29 mouse cellular contexts compared by ENCODE assay signal in genomic region chr9:69587096-69587495, GRCm38 (mm10).
A peak's percentile ranks its signal among the peaks of the same experiment; 100 is the strongest.
DNase-seq lines count a peak whose midpoint lies in the region; ATAC-seq lines count a peak whose summit lies in the region.
"Had no signal": no experiment of that assay in that cellular context is flagged by ENCODE, and none has a peak within 500 bp of the region (broad histone marks: within the 10 kb centered on the region; RNA-seq: fewer than 3 reads in every experiment).

No protein-coding gene starts in this region.

- no peak overlapping the region for H3K9ac ChIP-seq in midbrain, embryonic 15.5 days
- H3K9ac ChIP-seq: embryonic facial prominence, embryonic 15.5 days; forebrain, embryonic 12.5 days; hindbrain, embryonic 15.5 days; intestine, embryonic 15.5 days; limb, embryonic 12.5 days; liver, embryonic 15.5 days; lung, embryonic 14.5 days; neural tube, embryonic 12.5 days had no signal

- 66% methylated on average over 3 of the region's 3 CpGs for WGBS in midbrain, embryonic 15.5 days

- 0 out of 2 replicates have a peak overlapping the region, but pooled peaks have one; percentile 27 for H3K27ac ChIP-seq in midbrain, embryonic 15.5 days
- H3K27ac ChIP-seq: embryonic facial prominence, embryonic 10.5 days; embryonic facial prominence, embryonic 15.5 days; forebrain, embryonic 12.5 days; hindbrain, embryonic 15.5 days; intestine, embryonic 15.5 days; limb, embryonic 12.5 days; liver, embryonic 15.5 days; neural tube, embryonic 12.5 days had no signal

- ATAC-seq in midbrain, embryonic 15.5 days (replicated peaks), result no peak
- ATAC-seq: intestine, embryonic 15.5 days had no signal

- no peaks in the 10 kb centered on the region for H3K4me1 ChIP-seq in midbrain, embryonic 15.5 days
- H3K4me1 ChIP-seq: embryonic facial prominence, embryonic 10.5 days; embryonic facial prominence, embryonic 15.5 days; forebrain, embryonic 12.5 days; hindbrain, embryonic 15.5 days; intestine, embryonic 15.5 days; limb, embryonic 12.5 days; liver, embryonic 15.5 days; neural tube, embryonic 12.5 days had no signal

- H3K9me3 ChIP-seq in midbrain, embryonic 15.5 days, result no peaks in the 10 kb centered on the region
- H3K9me3 ChIP-seq: embryonic facial prominence, embryonic 10.5 days; embryonic facial prominence, embryonic 15.5 days; forebrain, embryonic 12.5 days; hindbrain, embryonic 15.5 days; intestine, embryonic 15.5 days; limb, embryonic 12.5 days; liver, embryonic 15.5 days; neural tube, embryonic 12.5 days had no signal

- H3K4me3 ChIP-seq in midbrain, embryonic 15.5 days, result no peak overlapping the region
- H3K4me3 ChIP-seq: embryonic facial prominence, embryonic 10.5 days; embryonic facial prominence, embryonic 15.5 days; forebrain, embryonic 12.5 days; hindbrain, embryonic 15.5 days; intestine, embryonic 15.5 days; limb, embryonic 12.5 days; liver, embryonic 15.5 days; neural tube, embryonic 12.5 days had no signal

- H3K36me3 ChIP-seq in midbrain, embryonic 15.5 days (replicated peaks), result no peaks in the 10 kb centered on the region
- H3K36me3 ChIP-seq: embryonic facial prominence, embryonic 10.5 days; embryonic facial prominence, embryonic 15.5 days; forebrain, embryonic 12.5 days; hindbrain, embryonic 15.5 days; intestine, embryonic 15.5 days; limb, embryonic 12.5 days; liver, embryonic 15.5 days; neural tube, embryonic 12.5 days had no signal

- no peaks in the 10 kb centered on the region for H3K27me3 ChIP-seq in midbrain, embryonic 15.5 days (replicated peaks)
- H3K27me3 ChIP-seq: CH12.LX; embryonic facial prominence, embryonic 15.5 days; hindbrain, embryonic 15.5 days; intestine, embryonic 15.5 days; liver, embryonic 15.5 days; neural tube, embryonic 12.5 days had no signal

- no peak overlapping the region for H3K4me2 ChIP-seq in midbrain, embryonic 15.5 days
- H3K4me2 ChIP-seq: embryonic facial prominence, embryonic 15.5 days; forebrain, embryonic 12.5 days; heart, embryonic 11.5 days; hindbrain, embryonic 15.5 days; intestine, embryonic 15.5 days; limb, embryonic 12.5 days; liver, embryonic 15.5 days; lung, embryonic 14.5 days; neural tube, embryonic 12.5 days had no signal

- DNase-seq in heart, adult 11 months, result peak; percentile 52
- DNase-seq in heart, postnatal 4 days, result no peak
- peak; percentile 11 for DNase-seq in kidney, adult 18-20 months
- DNase-seq in kidney, postnatal 4 days, result no peak
- DNase-seq in kidney, adult 9 months, result peak; percentile 32
- no peak for DNase-seq in left cerebral cortex, adult 9 months (ENCODE audit: low spot score in 2 of 2)
- DNase-seq in ovary, postnatal 14 days (ENCODE audit: low spot score), result no peak
- DNase-seq: adrenal gland, adult 8-10 months; cerebellum, adult 2 months; cerebellum, postnatal 25 days; gastrocnemius, postnatal 10 days; heart, postnatal 36 days; layer of hippocampus, adult 9-11 months; lung, embryonic 14.5 days; lung, postnatal 14 days; right cerebral cortex, postnatal 4 days; thymus, adult 2 months; thymus, postnatal 36 days had no signal

Comparison
In these comparisons a context has a peak if more than half of its experiments do, and no peak if none do; other contexts are left out.
1. DNase-seq: peak in heart, adult 11 months (single experiment), kidney, adult 18-20 months (single experiment) and kidney, adult 9 months (single experiment); none in heart, postnatal 4 days (single experiment), kidney, postnatal 4 days (0 of 2), left cerebral cortex, adult 9 months (0 of 2) and ovary, postnatal 14 days (single experiment).